In genomic region chr8:88619513-88619912, GRCm38 (mm10) we compare ENCODE assay signal across 16 mouse cellular contexts. TPM values are rescaled to one million over a fixed set of nuclear protein-coding genes. Genes with fewer than 3 reads are reported as not detected.
DNase-seq lines count a peak whose midpoint lies in the region; ATAC-seq and TF ChIP-seq lines count a peak whose summit lies in the region.
"Had no signal": no experiment of that assay in that cellular context is flagged by ENCODE, and none has a peak within 500 bp of the region (broad histone marks: within the 10 kb centered on the region; RNA-seq: fewer than 3 reads in every experiment).

No protein-coding gene starts in this region.

- TF ChIP-seq RAD21 in MEL (IDR thresholded peaks at IDR 0.05; ENCODE audit: low read depth, low read length) = peak; percentile 17

- TF ChIP-seq EP300 in liver, embryonic 14.5 days (IDR thresholded peaks at IDR 0.05; ENCODE audit: low read depth) = no peak
- TF ChIP-seq EP300 in MEL (IDR thresholded peaks at IDR 0.05; ENCODE audit: low read depth in 1 of 2, low read length in 2 of 2) = no peak

- H3K9ac ChIP-seq in liver, embryonic 14.5 days (replicated peaks) = no peak overlapping the region
- H3K9ac ChIP-seq in liver, embryonic 12.5 days = no peak overlapping the region
- H3K9ac ChIP-seq in MEL (ENCODE audit: control insufficient read depth, low read depth, low read length, poor library complexity, severe bottlenecking) = no peak overlapping the region
- H3K9ac ChIP-seq: forebrain, embryonic 15.5 days; hindbrain, embryonic 15.5 days; limb, embryonic 13.5 days; neural tube, embryonic 13.5 days had no signal

- H3K79me2 ChIP-seq in MEL (ENCODE audit: control insufficient read depth, insufficient read depth, low read length, poor library complexity) = no peaks in the 10 kb centered on the region

- no peak for ATAC-seq in liver, embryonic 14.5 days (ENCODE audit: insufficient read depth)
- no peak for ATAC-seq in liver, embryonic 12.5 days
- ATAC-seq: forebrain, embryonic 15.5 days had no signal

- no peak for TF ChIP-seq POLR2A in cerebellum, adult 2 months (IDR thresholded peaks at IDR 0.05; ENCODE audit: borderline replicate concordance, insufficient read depth, low read length)
- no peak for TF ChIP-seq POLR2A in MEL (IDR thresholded peaks at IDR 0.05; ENCODE audit: control insufficient read depth in 1 of 2, insufficient read depth in 1 of 2, low read depth in 1 of 2, low read length in 2 of 2, poor library complexity in 1 of 2)

- peaks cover 18% of the 10 kb centered on the region for H3K4me1 ChIP-seq in cerebellum, adult 2 months (ENCODE audit: control insufficient read depth, insufficient read depth, low read length)
- no peaks in the 10 kb centered on the region for H3K4me1 ChIP-seq in liver, embryonic 14.5 days (replicated peaks; ENCODE audit: control insufficient read depth in 2 of 2, insufficient read depth in 2 of 2, low read length in 1 of 2)
- no peaks in the 10 kb centered on the region for H3K4me1 ChIP-seq in liver, embryonic 12.5 days
- no peaks in the 10 kb centered on the region for H3K4me1 ChIP-seq in MEL (ENCODE audit: control insufficient read depth in 1 of 2, insufficient read depth in 2 of 2, low read length in 2 of 2)
- H3K4me1 ChIP-seq: limb, embryonic 13.5 days; neural tube, embryonic 13.5 days had no signal

- no peak overlapping the region for H3K4me3 ChIP-seq in cerebellum, adult 2 months (replicated peaks; ENCODE audit: insufficient read depth, low read depth, low read length)
- H3K4me3 ChIP-seq in liver, embryonic 14.5 days (ENCODE audit: insufficient read depth in 1 of 2, low read depth in 2 of 2, low read length in 2 of 2) = no peak overlapping the region
- H3K4me3 ChIP-seq in liver, embryonic 12.5 days = no peak overlapping the region
- H3K4me3 ChIP-seq in MEL (ENCODE audit: control insufficient read depth in 1 of 2, insufficient read depth in 1 of 2, low read depth in 2 of 2, low read length in 2 of 2) = no peak overlapping the region
- H3K4me3 ChIP-seq: forebrain, embryonic 15.5 days; hindbrain, embryonic 15.5 days; limb, embryonic 13.5 days; neural tube, embryonic 13.5 days had no signal

- no peak overlapping the region for H3K27ac ChIP-seq in cerebellum, adult 2 months (ENCODE audit: insufficient read depth, low read length)
- H3K27ac ChIP-seq in liver, embryonic 14.5 days = no peak overlapping the region
- no peak overlapping the region for H3K27ac ChIP-seq in liver, embryonic 12.5 days
- no peak overlapping the region for H3K27ac ChIP-seq in MEL (ENCODE audit: control insufficient read depth, low read depth, low read length)
- H3K27ac ChIP-seq: forebrain, embryonic 15.5 days; hindbrain, embryonic 15.5 days; limb, embryonic 13.5 days; neural tube, embryonic 13.5 days had no signal

- H3K27me3 ChIP-seq in cerebellum, adult 2 months (ENCODE audit: control insufficient read depth, insufficient read depth, low read length) = no peaks in the 10 kb centered on the region
- no peaks in the 10 kb centered on the region for H3K27me3 ChIP-seq in liver, embryonic 14.5 days (ENCODE audit: control insufficient read depth, insufficient read depth, low read length)
- peaks cover 33% of the 10 kb centered on the region for H3K27me3 ChIP-seq in liver, embryonic 12.5 days (replicated peaks)
- no peaks in the 10 kb centered on the region for H3K27me3 ChIP-seq in MEL (ENCODE audit: control insufficient read depth in 1 of 2, insufficient read depth in 2 of 2, low read length in 2 of 2)

- H3K36me3 ChIP-seq in liver, embryonic 14.5 days (replicated peaks; ENCODE audit: control insufficient read depth, insufficient read depth, low read depth) = no peaks in the 10 kb centered on the region
- no peaks in the 10 kb centered on the region for H3K36me3 ChIP-seq in liver, embryonic 12.5 days
- no peaks in the 10 kb centered on the region for H3K36me3 ChIP-seq in MEL (ENCODE audit: control insufficient read depth in 1 of 2, insufficient read depth in 2 of 2, low read length in 2 of 2)
- H3K36me3 ChIP-seq: forebrain, embryonic 15.5 days; hindbrain, embryonic 15.5 days; limb, embryonic 13.5 days; neural tube, embryonic 13.5 days had no signal

- DNase-seq in cerebellum, adult 2 months = no peak
- DNase-seq in cerebellum, adult 11-12 months = no peak
- DNase-seq in liver, embryonic 14.5 days (ENCODE audit: low read depth in 3 of 3, low spot score in 3 of 3) = no peak
- peak; percentile 45 for DNase-seq in MEL (ENCODE audit: low read depth, low spot score)
- peak; percentile 46 for DNase-seq in naive thymus-derived CD4-positive, alpha-beta T cell, adult 2 months (ENCODE audit: low read depth)
- no peak for DNase-seq in spleen, adult 12 weeks (ENCODE audit: low spot score)
- DNase-seq in layer of hippocampus, postnatal 14 days (ENCODE audit: low spot score in 2 of 2) = no peak
- DNase-seq: adrenal gland, adult 8-10 months; cerebellum, adult 8-10 months; right cerebral cortex, postnatal 14 days had no signal

- peak; percentile 33; the same call in 1 of the 2 replicates for TF ChIP-seq CTCF in cerebellum, adult 2 months (IDR thresholded peaks at IDR 0.05; ENCODE audit: borderline replicate concordance, insufficient read depth, low read depth, low read length)
- peak; percentile 48 for TF ChIP-seq CTCF in liver, embryonic 14.5 days (IDR thresholded peaks at IDR 0.05; ENCODE audit: low read depth)
- peak; percentile 27 to 33 (median 28) for TF ChIP-seq CTCF in MEL (IDR thresholded peaks at IDR 0.05 in 2 of 3, conservative IDR thresholded peaks at IDR 0.05 in 1 of 3; ENCODE audit: control insufficient read depth in 1 of 3, insufficient read depth in 1 of 3, low read depth in 2 of 3, low read length in 3 of 3, poor library complexity in 1 of 3, severe bottlenecking in 1 of 3)

- 90% methylated on average over 3 of the region's 3 CpGs for WGBS in cerebellum, adult 2 months
- 35% methylated on average over 3 of the region's 3 CpGs for WGBS in liver, embryonic 14.5 days (ENCODE audit: insufficient replicate concordance)
- 33% methylated on average over 3 of the region's 3 CpGs for WGBS in liver, embryonic 12.5 days (ENCODE audit: insufficient replicate concordance)

- H3K9me3 ChIP-seq in liver, embryonic 14.5 days (ENCODE audit: control insufficient read depth, low read length) = no peaks in the 10 kb centered on the region
- no peaks in the 10 kb centered on the region for H3K9me3 ChIP-seq in liver, embryonic 12.5 days (replicated peaks)
- no peaks in the 10 kb centered on the region for H3K9me3 ChIP-seq in MEL (replicated peaks; ENCODE audit: insufficient read depth, low read length)
- H3K9me3 ChIP-seq: forebrain, embryonic 15.5 days; hindbrain, embryonic 15.5 days; limb, embryonic 13.5 days; neural tube, embryonic 13.5 days had no signal

- no peak overlapping the region for H3K4me2 ChIP-seq in liver, embryonic 14.5 days (ENCODE audit: low read depth)
- no peak overlapping the region for H3K4me2 ChIP-seq in liver, embryonic 12.5 days
- H3K4me2 ChIP-seq: forebrain, embryonic 15.5 days; hindbrain, embryonic 15.5 days; limb, embryonic 13.5 days; midbrain, embryonic 11.5 days; neural tube, embryonic 13.5 days had no signal

TF ChIP-seq in MEL, 35 proteins besides CTCF, POLR2A, EP300 and RAD21:
- TF ChIP-seq SMC3 (IDR thresholded peaks at IDR 0.05; ENCODE audit: low read depth, low read length) = 0 out of 2 replicates have a peak, but pooled peaks have one; percentile 17
- peak; percentile 15; the same call in 1 of the 2 replicates for TF ChIP-seq ZC3H11A (IDR thresholded peaks at IDR 0.05; ENCODE audit: low read depth, low read length)
- TF ChIP-seq JUND (IDR thresholded peaks at IDR 0.05; ENCODE audit: low read depth, low read length) = no peak

RNA-seq across cellular contexts. Expression of gene Snx20, which starts 16.4 kb away (rescaled TPM):
- 0.59 and 0.90 TPM in 2 replicates for polyA plus RNA-seq in cerebellum, adult 2 months (2012; rRNA removed)
- 2.5 and 2.6 TPM in 2 replicates for polyA plus RNA-seq in liver, embryonic 14.5 days (2012; rRNA removed)
- polyA plus RNA-seq in liver, embryonic 14.5 days (2014; fragmentation: Nextera tagmentation; extraction: Ambion mirVana) = 2.7 and 3.0 TPM in 2 replicates
- polyA plus RNA-seq in liver, embryonic 12.5 days (2016; fragmentation: Nextera tagmentation; extraction: Ambion mirVana) = 2.6 and 2.7 TPM in 2 replicates
- 10.1 and 13.3 TPM in 2 replicates for total RNA-seq in MEL (2012; rRNA removed)
- 10 to 100 TPM in 1 of 2 experiments, not detected in 1; 15.9 TPM for polyA plus RNA-seq in MEL (2012; ENCODE audit: insufficient read depth in 1 of 2, insufficient read length in 2 of 2, low read depth in 1 of 2, low replicate concordance in 2 of 2, missing spikeins in 1 of 2)
- 1 to 10 TPM; 2.1 to 2.2 TPM for total RNA-seq in layer of hippocampus, postnatal 14 days (2021)

RNA-seq across cellular contexts. Expression of gene Nod2, which starts 27.6 kb away (rescaled TPM):
- 0.11 and 0.28 TPM in 2 replicates for polyA plus RNA-seq in cerebellum, adult 2 months (2012; rRNA removed)
- 0.02 and 0.04 TPM in 2 replicates for polyA plus RNA-seq in liver, embryonic 14.5 days (2012; rRNA removed)
- 0.05 TPM in 1 of 2 replicates, not detected in the other for polyA plus RNA-seq in liver, embryonic 14.5 days (2014; fragmentation: Nextera tagmentation; extraction: Ambion mirVana)
- polyA plus RNA-seq in liver, embryonic 12.5 days (2016; fragmentation: Nextera tagmentation; extraction: Ambion mirVana) = 0.05 and 0.06 TPM in 2 replicates
- 0.42 and 0.50 TPM in 2 replicates for total RNA-seq in MEL (2012; rRNA removed)
- under 1 TPM in 1 of 2 experiments, not detected in 1; 0.22 TPM for polyA plus RNA-seq in MEL (2012; ENCODE audit: insufficient read depth in 1 of 2, insufficient read length in 2 of 2, low read depth in 1 of 2, low replicate concordance in 2 of 2, missing spikeins in 1 of 2)
- under 1 TPM; 0.37 to 0.60 TPM for total RNA-seq in layer of hippocampus, postnatal 14 days (2021)
- polyA plus RNA-seq: hindbrain, embryonic 15.5 days; neural tube, embryonic 13.5 days had no signal

Comparison
In these comparisons a context has a peak if more than half of its experiments do, and no peak if none do; other contexts are left out.
1. DNase-seq: peak in MEL (single experiment) and naive thymus-derived CD4-positive, alpha-beta T cell, adult 2 months (single experiment); none in cerebellum, adult 2 months (0 of 2), cerebellum, adult 11-12 months (single experiment), liver, embryonic 14.5 days (0 of 3), spleen, adult 12 weeks (single experiment) and layer of hippocampus, postnatal 14 days (0 of 2).
2. Peak in every context shown above with its lines, with median percentiles within 50 percentile points of each other: CTCF ChIP-seq.